Mouse (Mus musculus) thymus, postnatal 25 days (tissue): ENCODE results near the gene Gcm1.

ENCODE experiments used
- DNase-seq: peaks from one replicate; pipeline ENCODE4 v3.0.0; 2022

Gene Gcm1

DNA sequence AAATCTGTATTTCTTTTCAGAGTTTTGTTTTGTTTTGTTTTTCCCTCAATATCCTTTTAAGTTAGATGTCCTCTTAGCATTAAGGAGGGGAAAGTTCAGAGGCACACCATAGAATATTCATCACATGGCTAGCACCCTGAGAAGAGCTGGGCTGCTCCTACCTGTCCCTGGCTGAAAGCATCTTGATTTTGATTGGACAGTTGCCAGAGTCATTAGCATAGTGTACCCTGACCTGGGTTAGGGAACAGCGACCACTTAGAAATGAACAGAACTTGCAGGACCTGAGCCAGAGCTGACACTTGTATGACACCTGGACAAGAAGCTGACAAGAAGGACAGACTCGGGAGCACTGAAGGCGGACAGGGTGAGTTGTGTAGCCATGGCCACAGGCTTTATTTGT lies at the start of gene Gcm1:
Gcm1 (plus strand) TSS at position 248 of the 400 bp plus-strand sequence.
- DNase-seq = no peak

DNA sequence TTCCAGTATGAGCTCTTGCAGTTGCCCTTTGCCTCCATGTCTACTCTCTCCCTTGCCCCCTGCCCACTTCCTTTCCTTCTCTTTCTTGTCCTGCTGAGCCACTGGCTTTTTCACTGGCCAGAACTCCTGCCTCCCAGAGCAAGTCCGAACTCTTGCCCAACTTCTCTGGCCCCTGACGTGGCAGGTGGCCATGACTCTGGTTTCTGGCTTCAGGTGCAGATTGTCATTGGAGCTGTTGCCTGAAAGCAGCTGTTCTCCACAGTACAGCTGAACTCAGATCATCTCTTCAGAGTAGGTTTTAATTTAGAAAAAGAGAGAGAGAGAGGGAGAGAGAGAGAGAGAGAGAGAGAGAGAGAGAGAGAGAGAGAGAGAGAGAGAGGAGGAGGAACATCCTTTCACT lies 48.4 kb upstream of the Gcm1 start:
- no peak for DNase-seq

DNA sequence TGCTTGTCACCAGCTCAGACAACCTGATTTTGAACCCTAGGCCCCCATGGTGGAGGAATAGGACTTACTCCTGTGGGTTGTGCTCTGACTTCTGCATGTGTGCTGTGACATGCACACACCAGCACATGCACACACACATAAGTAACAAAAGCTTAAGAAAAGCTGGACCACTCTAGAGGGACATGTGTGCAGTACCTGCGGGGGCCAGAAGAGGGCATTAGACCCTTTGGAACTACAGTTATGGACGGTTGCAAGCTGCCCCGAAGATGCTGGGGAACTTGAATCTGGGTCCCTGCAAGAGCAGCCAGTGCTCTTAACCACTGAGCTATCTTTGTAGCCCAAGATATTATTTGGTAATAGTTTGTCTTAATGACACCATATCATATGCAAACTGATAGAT lies 46.2 kb upstream of the Gcm1 start:
- peak; percentile 53 for DNase-seq

DNA sequence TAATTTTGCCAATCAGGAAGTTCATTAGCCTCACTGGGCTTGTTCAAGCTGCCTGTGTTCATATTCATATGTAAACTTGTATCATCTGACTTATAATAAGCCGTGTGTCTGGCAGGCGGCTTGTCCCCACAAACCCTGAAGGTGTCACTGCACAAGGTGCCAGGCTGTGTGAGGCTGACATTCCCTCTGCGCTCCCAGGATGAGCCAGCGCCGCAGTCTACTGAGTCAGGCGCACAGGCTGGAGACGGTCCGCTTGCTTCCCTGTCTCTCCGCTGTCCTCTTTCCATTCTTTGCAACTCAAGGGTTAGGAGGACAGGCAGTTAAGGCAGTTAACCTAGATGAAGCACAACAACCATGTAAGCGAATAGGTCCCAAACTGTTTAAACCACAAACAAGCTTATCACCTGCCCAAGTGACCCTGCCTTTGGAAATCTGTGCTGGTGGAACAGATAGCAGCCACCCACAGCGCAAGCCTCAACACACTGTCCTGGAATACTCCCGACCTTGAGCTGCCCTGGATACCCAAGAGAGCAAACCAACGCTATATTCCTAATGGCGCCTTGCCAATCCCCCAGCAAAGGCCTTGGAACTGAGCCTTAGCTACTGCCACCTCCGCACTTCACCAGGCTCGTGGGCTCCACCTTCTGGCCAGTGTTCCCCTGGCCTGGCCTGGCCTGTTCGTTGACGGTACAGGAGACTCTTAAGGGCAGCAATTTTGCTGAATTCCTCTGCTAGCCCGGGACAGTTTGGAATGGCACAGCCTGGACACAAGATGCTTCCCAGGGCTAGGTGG lies 45.3 kb upstream of the Gcm1 start:
- DNase-seq = peak; percentile 73

DNA sequence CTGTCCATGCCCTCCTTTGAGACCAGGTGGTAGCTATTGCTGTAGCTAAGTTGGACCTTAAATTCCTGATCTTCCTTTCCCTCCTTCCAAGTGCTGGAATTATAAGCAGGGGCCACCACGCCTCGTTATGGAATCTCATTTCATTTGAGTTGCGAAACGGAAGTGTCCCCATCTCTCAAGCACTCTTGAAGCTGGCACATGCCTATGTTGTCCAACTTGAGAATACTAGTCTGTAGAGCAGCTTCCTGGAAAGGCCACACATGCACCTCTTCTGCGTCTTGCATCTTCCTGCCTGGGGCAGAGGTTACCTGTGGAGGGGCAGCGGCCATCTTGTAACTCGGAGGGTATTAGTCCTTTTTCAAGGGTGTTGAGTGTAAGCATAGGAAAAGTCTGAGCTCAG lies 42.3 kb upstream of the Gcm1 start:
- DNase-seq = no peak

DNA sequence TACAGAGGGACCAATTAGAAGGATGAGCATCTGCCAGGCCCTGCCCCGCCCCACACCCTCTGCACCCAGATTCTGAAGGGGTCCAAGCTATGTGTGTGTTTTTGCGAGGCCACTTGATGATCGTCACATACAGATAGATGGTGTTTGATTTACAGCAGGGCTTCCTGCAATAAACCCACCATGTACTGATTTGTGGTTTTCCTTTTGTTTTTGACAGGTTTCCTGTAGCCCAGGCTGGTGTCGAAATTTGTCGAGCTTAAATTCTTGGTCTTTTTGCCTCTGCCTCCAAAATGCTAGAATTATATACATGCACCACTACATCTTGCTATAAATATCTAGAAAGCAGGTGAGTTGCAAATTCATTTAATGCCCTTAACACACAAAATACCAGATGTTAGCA lies 41.5 kb upstream of the Gcm1 start:
- no peak for DNase-seq

DNA sequence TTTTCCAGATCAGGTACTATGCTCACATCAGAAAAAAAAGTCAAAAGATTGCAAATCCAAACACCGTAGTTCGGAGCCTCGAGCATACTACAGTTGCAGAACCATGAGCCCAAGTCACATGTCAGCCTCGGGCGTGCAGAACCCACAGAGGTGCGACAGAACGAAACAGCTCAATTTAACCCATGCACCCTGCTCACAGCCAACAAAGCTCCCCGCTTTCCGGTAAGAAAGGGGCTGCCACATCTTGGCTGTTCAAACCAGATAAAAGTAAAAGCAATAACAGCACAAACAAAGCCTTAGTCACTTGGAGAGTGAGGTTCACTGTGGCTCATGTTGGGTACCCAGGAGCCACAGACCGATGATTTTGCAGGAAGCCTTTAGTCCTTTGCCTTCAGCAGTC lies 41.0 kb upstream of the Gcm1 start:
- peak; percentile 11 for DNase-seq

DNA sequence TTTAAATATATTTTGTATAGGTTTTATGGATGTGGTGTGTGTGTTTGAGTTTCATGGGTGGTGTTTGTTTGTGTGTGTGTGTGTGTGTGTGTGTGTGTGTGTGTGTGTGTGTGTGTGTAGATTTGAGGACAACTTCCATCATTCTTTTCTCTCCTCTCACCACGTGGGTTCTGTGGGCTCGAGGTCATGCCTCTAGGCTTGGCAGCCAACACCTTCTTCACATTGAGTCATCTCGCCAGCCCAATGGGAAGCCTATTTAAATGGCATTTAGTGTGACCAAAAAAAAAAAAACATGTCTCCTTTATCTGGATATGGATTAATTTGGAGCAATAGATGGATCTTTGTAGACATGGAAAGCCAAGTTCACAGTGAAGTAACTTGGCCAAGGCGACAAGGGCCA lies 39.7 kb upstream of the Gcm1 start:
- no peak for DNase-seq

DNA sequence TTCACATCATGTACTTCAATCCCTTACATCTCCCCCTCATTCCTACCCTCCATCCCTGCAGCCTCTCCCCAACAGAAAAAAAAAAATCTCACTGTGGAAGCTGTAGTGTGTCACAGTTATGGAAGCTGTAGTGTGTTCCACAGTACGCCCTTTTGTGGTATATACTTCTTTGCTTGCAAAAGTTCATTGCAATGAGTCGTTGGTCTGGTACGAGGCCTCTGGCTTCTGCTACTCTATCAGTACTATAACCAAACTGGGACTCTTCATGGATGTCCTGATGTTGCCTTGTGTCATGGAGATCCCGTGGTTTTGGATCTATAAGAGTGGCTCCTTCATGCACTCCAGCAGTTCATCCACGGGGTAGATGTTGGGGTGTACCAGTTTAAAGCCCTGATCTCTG lies 39.0 kb upstream of the Gcm1 start:
- no peak for DNase-seq

DNA sequence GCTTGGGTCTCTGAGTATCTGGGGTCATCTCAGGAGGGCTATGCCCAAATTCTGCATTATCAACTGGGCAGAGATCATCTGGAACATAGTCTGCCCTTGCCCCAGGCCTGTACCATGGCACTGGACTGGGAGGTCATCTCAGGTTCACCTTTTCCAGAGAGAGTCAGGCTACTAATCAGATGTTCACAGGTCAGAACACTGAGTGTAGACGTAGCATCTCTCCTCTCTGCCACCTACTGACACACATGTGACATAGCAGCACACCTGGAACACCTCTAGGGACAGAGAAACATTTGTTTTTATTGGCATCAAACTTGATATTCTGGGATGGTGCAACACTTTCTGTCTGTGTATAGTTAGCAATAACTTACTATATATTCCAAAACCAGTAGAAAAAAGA lies 37.9 kb upstream of the Gcm1 start:
- no peak for DNase-seq

DNA sequence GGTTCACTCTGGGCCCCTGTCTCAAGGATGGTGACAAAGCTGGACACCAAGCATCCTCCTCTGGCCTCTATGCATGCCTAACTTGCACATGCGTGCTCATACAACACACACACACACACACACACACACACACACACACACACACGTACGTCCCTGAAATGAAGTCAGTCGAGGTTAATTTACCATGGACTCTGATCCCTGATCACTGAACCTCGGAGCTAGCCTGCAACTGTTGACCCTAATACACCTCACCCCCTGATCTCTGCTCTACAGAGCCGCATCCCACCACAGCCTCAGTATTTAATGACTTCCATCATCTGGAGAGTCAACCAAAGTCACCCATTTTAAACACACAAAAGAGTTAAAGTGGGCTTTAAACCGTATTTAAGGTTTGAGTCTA lies 35.9 kb upstream of the Gcm1 start:
- DNase-seq = no peak

DNA sequence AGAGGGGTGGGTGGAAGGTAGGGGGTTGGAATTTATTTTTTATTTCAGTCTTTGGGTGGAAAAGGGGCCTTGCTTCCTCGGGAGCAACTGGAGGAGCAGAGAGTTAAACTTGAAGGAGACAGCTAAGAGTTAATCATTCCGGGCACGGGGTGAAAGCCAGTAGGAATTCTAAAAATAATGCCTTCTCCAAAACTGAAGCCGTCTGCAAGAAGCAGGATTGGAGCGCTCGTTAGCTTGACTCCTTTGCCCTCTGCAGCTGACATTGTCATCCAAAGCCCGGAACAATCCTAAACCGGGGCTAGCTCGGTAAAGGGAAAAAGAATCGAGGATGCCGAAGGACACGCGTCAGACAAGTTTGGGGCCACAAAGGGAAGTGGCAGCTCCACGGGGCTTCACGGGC lies 35.4 kb upstream of the Gcm1 start:
- DNase-seq = no peak

DNA sequence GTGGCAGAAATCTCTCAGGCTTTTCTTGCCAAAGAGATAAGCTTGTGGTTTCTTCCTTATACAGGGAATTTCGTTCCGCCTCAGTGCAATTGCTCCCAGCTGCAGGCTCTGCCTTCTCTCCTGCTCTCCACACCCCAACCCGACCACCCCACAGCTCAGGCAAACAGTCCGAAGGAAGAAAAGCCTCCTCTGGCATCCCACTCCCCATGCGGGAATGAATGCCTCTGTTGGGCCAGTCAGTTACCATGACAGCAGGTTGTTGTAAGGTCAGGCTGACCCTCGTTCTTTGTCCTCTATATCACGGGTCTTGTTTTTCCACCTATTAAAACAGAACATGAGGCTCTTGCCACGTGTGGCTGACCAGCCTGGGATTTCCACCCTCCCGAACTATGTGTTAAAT lies 30.5 kb upstream of the Gcm1 start:
- DNase-seq = no peak

DNA sequence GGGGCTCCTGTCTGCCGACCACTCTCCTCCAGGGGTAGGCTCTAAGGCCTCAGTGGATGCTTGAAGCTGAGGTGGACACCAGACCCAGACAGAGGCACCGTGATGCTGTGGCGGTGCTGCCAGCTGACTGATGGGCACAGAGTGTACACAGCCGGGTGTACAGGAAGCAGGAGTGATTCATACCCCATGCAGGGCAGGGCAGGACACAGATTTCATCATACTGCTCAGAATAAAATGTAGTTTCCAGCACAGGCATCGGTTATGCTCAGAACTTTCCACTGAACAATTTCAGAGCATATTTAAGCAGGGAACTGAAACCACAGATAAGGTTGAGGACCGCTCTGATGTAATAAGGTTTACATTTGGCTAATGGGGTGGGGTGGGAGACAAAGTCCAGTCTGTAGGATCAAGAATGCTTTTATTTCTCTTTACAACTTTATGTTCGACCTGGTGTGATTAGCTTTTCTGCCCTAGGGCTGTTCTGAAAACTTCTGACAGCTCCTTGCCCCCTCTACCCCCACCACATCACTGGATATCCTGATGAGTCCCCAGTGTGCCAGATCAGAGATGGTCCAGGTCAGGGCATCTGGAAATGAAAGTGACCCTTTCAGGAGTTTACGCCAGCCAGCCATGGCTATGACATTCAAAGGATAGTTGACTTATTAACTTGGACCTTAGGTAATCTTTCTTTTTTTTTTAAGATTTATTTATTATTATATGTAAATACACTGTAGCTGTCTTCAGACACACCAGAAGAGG lies 29.4 kb upstream of the Gcm1 start:
- no peak for DNase-seq

DNA sequence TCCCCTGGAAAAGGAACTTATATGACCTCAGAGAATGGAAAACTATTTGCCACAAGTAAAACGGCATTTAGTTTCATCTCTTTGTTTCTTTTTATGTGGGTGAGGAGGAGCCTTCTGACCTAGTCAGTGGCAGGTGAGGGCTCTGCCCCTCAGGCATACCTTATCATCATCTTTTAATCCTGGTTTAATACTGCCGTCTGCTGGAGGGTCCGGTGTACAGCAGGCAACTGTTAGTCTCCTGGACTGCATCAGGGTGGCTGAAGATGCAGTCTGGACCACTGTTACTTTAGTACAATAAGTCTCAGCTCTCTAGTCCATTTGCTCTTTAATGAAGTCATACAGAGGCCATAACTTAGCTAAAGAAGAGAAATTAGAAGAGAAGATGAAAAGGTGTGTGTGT lies 26.9 kb upstream of the Gcm1 start:
- peak; percentile 49 for DNase-seq

DNA sequence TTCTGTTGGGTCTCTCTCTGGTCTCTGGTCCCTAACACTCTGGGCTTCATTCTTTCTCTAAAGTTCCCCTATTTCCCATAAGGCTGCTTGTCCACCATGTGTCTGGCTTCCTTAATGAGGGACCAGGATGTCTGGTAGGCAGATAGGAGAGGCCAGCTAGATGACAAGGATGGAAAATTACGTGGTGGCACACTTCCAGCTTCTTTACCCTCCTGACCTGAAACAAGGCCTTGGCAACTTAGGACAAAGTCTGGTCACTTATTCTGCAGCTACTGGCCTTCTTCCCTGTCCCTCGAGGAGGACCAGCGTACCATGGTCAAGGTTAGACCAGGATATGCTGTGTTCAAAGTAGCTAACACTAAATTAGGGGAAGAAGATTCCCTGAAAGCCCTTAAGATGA lies 24.6 kb upstream of the Gcm1 start:
- DNase-seq = no peak

DNA sequence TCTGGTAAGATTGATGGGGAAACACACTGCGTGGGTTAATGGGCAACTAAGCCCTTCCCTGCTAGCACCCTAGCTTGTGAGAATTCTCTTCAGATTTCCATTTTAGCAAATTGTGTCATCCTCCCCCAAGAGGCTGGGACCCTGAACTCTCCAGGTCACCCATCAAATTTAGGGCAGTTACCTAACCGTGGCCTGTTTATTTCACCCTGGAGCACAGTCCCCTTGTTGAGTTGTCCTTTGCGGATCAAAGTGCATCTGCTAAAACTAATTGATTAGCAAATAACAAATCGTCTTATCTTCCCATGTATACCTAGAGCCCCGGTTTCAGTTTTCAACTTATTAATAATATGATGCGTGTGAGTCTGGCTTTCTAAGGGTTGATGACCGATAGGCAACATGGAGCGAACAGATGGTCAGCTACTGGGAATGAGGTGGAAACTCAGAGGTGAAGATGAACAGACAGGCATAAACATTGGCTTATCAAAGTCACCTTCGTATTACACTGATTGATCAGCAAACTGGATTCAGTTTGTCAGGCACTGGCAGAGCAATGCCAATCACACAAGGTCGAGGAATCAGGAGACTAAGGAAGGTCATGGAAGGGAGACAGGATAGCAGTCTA lies 20.8 kb upstream of the Gcm1 start:
- no peak for DNase-seq

DNA sequence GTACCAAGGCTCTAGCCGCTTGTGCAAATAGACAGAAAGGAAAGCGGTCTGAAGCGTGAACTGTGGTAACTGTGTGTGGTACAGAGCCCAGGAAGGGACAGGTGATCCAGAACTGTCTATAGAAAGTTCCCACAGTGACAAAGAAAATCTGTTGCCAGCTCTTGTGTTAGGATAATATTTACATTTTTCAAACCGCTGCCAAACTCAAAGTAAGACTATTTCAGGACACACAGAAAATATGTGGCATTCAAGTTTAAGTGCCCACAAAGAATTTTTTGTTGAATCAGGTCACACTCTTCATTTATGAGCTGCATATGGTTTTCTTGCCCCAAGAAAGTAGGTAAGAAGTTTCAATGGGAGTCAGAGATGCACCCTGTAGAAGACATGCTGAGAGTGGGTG lies 18.8 kb upstream of the Gcm1 start:
- no peak for DNase-seq

DNA sequence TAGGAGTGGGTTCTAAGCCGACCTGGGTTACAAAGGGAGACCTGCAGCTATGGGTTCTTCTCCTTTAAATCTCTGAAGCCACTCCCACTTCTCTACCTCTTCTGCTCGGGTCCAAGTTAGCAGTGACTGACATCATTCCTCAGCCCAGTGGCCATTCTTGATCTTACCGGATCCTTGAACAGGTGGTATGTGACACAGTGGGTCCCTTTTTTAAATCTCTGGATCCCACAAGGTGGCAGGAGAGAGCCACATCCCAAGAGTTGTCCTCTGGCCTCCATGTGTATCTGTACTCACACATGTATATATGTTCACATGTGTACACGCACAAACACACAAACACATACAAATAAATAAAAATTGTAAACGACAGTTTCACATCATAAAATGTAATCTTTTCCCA lies 16.4 kb upstream of the Gcm1 start:
- DNase-seq = no peak

DNA sequence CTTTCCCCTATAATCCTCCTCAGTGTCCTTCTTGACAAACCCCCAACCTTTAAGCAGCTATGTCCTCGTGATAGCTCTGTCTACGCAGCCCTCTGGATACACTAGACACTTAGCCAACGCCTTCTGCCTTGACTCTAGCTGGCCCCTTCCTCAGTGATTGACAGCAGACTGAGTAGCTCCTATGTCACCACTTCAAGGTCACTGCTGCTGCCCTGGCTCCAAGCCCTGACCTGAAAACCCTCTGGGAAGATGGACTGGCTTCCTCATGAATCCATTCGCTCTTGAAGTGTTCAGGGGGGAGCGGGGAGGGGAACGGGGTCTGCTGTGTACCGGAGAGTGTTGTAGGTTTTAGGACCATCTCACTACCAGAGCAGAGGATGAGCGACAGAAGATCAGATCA lies 15.9 kb upstream of the Gcm1 start:
- no peak for DNase-seq

DNA sequence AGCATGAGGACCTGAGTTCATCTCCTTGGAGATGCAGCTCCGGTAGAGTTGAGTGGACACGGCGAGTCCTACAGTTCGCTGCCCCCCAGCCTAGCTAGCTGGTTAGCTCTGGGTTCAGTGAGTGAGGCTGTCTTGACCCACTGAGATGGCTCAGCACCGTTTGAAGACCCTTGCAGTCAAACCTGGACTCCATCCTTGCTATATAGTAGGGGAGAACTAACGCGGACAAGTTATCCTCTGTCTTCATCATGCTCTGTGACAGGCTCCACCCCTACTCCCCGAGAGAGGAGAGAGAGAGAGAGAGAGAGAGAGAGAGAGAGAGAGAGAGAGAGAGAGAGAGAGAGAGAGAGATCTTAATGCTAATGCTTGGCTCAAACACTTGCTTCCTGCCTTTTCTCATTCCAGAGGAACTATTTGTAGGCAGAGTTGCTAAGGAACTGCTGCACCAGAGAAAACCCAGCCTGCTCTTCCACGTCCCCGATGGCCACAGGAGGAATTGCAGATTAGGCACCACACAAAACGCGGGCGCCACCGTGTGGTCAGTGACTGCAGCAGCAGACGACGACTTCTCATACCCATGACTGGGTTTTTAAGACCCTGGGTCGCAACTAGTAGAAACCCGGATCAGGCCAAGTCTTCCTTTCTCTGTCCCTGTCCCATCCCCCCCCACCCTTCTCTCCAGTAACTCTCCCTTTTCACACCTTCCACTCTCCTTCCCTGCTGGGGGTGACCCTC lies 12.8 kb upstream of the Gcm1 start:
- DNase-seq = peak; percentile 77

DNA sequence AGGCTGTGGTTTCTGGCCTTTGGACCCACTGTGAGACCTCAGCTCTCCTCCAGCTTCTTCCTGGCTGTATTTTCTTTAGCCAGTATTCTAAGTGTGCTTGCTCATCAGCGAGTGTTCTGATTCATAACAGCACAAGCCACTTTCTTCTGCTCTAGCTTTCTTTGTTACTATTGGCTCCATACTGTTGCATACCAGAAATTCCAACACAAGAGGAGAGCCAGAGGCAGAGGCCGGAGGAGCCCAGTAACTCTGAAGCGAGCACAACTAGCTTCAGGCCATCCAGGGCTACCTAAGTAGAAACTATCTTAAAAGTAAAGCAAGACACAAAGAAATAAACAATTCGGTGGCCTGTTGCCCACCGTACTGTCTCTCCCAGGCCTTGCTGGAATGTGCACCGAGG lies 6.6 kb upstream of the Gcm1 start:
- no peak for DNase-seq

DNA sequence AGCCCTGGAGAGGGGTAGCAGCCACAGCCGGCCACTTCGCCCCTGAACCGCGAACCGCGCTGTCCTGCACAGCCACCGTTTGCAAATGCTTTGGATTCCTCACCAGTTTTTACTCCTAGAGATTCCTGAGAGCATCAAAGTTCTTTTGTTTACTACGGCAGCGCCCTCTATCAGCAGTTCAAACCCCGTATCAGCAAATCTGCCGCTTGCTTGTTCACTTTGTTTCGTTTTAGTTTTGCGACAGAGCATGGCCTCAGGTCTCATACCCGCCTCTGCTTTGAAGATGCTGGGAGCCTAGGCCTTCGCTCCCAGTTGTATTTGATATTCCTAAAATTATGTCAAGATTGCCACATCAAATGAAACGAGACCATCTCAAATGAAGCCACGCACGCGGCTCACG lies 5.0 kb upstream of the Gcm1 start:
- peak; percentile 41 for DNase-seq
